Mouse (Mus musculus): ENCODE results near the gene Tmem101.

DNA sequence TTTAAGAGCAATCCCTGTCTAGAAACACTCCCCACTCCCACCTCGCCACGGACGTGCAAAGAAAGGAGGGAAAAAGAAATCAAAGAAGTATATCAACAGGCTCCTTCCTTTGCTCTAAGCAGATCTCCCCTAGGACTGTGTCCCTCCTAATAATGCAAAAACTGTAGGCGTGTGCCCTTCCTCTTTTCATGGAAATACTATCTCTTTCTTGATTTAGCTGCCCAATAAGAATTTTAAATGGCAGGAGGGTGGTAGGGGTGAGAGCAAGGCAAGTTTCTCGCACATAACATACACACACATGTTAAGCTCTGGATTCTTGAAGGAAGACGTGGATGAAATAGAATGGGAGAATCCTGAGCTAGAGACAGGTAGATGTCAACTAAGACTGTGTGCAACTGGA lies 32.8 kb upstream of the Tmem101 start:
- TF ChIP-seq TAL1 (IDR thresholded peaks at IDR 0.05; ENCODE audit: low read length) (no peak), ZC3H11A (IDR thresholded peaks at IDR 0.05; ENCODE audit: low read depth, low read length) (no peak), ELF1 (IDR thresholded peaks at IDR 0.05; ENCODE audit: low read depth, low read length) (peak; percentile 39; the same call in 1 of the 2 replicates), MAFK (IDR thresholded peaks at IDR 0.05; ENCODE audit: borderline replicate concordance, low read depth, low read length) (no peak), GABPA (IDR thresholded peaks at IDR 0.05; ENCODE audit: low read depth, low read length) (no peak), CTCF (IDR thresholded peaks at IDR 0.05 in 2 of 3, conservative IDR thresholded peaks at IDR 0.05 in 1 of 3; ENCODE audit: control insufficient read depth in 1 of 3, insufficient read depth in 1 of 3, low read depth in 2 of 3, low read length in 3 of 3, poor library complexity in 1 of 3, severe bottlenecking in 1 of 3) (no peak), BHLHE40 (IDR thresholded peaks at IDR 0.05; ENCODE audit: borderline replicate concordance, low read depth, low read length) (no peak), RCOR1 (IDR thresholded peaks at IDR 0.05; ENCODE audit: low read depth, low read length) (peak; percentile 41; the same call in 1 of the 2 replicates), UBTF (IDR thresholded peaks at IDR 0.05; ENCODE audit: borderline replicate concordance, insufficient read depth, low read depth, low read length) (no peak), HCFC1 (IDR thresholded peaks at IDR 0.05; ENCODE audit: low read depth, low read length) (no peak), TCF12 (IDR thresholded peaks at IDR 0.05; ENCODE audit: low read depth, low read length) (0 out of 2 replicates have a peak, but pooled peaks have one; percentile 23)
